Mouse (Mus musculus) megakaryocyte, adult 5-6 weeks (primary cell): ENCODE measurements around the gene Pear1. TPM values are rescaled to one million over a fixed set of nuclear protein-coding genes. Genes with fewer than 3 reads are reported as not detected.
"Not testable (repeated sequence)": the region's sequence is repeated elsewhere in the genome, so short reads cannot be mapped to it uniquely, and the experiment has no call there.

Experiments
- ATAC-seq: 2 replicates; pipeline ENCODE4 v1.8.0; 2016; ENCODE audit warnings: mild to moderate bottlenecking, inconsistent platforms; ENCODE audit not compliant: poor library complexity, severe bottlenecking
- total RNA-seq, 2 experiments: library from RNA; stranded (forward) in 1 of 2; stranded (reverse) in 1 of 2; fragments of 153-499, 151-499 nt in 1 of 2; fragments of 221-1000, 200-1000 nt in 1 of 2; gene quantifications; 2 replicates each; pipeline versions ENCODE4 v1.2.3 to v1.2.4; 2015 to 2017

Pear1 gene
- total RNA-seq (2015) (1.9 and 4.8 TPM in 2 replicates), total RNA-seq (2017) (0.77 and 2.6 TPM in 2 replicates)

- ATAC-seq, result not testable (repeated sequence)
Observed at GRCm38 (mm10) chr3:87824206-87824605, at the start of gene Pear1. Gene Pear1 (minus strand): TSS chr3:87824306.

- not testable (repeated sequence) for ATAC-seq
Observed at GRCm38 (mm10) chr3:87864111-87864510, 40.0 kb upstream of the Pear1 start.

GRCm38 (mm10) chr3:87859813-87860212, 35.7 kb upstream of the Pear1 start:
- peak; percentile 95 for ATAC-seq

- no peak for ATAC-seq
Observed at GRCm38 (mm10) chr3:87857666-87858065, 33.6 kb upstream of the Pear1 start.

GRCm38 (mm10) chr3:87855936-87856335, 31.8 kb upstream of the Pear1 start:
- no peak for ATAC-seq

- no peak for ATAC-seq
Observed at GRCm38 (mm10) chr3:87854795-87855568, 30.9 kb upstream of the Pear1 start.

- no peak for ATAC-seq
Observed at GRCm38 (mm10) chr3:87849117-87849516, 25.0 kb upstream of the Pear1 start.

GRCm38 (mm10) chr3:87847680-87848079, 23.6 kb upstream of the Pear1 start:
- ATAC-seq, result peak; percentile 25; the same call in 1 of the 2 replicates

- peak; percentile 69 for ATAC-seq
Observed at GRCm38 (mm10) chr3:87846650-87847110, 22.6 kb upstream of the Pear1 start, which contains the start of gene Sh2d2a. Gene Sh2d2a (plus strand): TSS chr3:87846755.

GRCm38 (mm10) chr3:87846186-87846585, 22.1 kb upstream of the Pear1 start:
- no peak for ATAC-seq

- ATAC-seq, result no peak
Observed at GRCm38 (mm10) chr3:87844981-87845380, 20.9 kb upstream of the Pear1 start.

GRCm38 (mm10) chr3:87840858-87841257, 16.8 kb upstream of the Pear1 start:
- no peak for ATAC-seq

GRCm38 (mm10) chr3:87838622-87839021, 14.5 kb upstream of the Pear1 start:
- ATAC-seq, result peak; percentile 81

- ATAC-seq, result no peak
Observed at GRCm38 (mm10) chr3:87833482-87833881, 9.4 kb upstream of the Pear1 start.

- no peak for ATAC-seq
Observed at GRCm38 (mm10) chr3:87832109-87832859, 8.2 kb upstream of the Pear1 start.

GRCm38 (mm10) chr3:87829025-87829424, 4.9 kb upstream of the Pear1 start:
- ATAC-seq, result no peak

- ATAC-seq, result peak; percentile 45; the same call in 1 of the 2 replicates
Observed at GRCm38 (mm10) chr3:87828435-87828834, 4.3 kb upstream of the Pear1 start.

GRCm38 (mm10) chr3:87818226-87818625, 5.9 kb downstream of the Pear1 start:
- no peak for ATAC-seq

GRCm38 (mm10) chr3:87816646-87817093, 7.4 kb downstream of the Pear1 start:
- ATAC-seq, result peak; percentile 85

- ATAC-seq, result peak; percentile 35; the same call in 1 of the 2 replicates
Observed at GRCm38 (mm10) chr3:87816166-87816565, 7.9 kb downstream of the Pear1 start.

GRCm38 (mm10) chr3:87812873-87813272, 11.2 kb downstream of the Pear1 start:
- no peak for ATAC-seq

GRCm38 (mm10) chr3:87812413-87812812, 11.7 kb downstream of the Pear1 start:
- no peak for ATAC-seq
